Mouse (Mus musculus): ENCODE measurements around the gene Sipa1l2. TPM values are rescaled to one million over a fixed set of nuclear protein-coding genes. Genes with fewer than 3 reads are reported as not detected.

Sipa1l2 gene
- 0.78 TPM for polyA plus RNA-seq (2014; fragmentation: Illumina TruSeq; extraction: RNeasy Lipid Tissue Mini Kit (QIAGEN cat#74804); ENCODE audit: low replicate concordance)

DNA sequence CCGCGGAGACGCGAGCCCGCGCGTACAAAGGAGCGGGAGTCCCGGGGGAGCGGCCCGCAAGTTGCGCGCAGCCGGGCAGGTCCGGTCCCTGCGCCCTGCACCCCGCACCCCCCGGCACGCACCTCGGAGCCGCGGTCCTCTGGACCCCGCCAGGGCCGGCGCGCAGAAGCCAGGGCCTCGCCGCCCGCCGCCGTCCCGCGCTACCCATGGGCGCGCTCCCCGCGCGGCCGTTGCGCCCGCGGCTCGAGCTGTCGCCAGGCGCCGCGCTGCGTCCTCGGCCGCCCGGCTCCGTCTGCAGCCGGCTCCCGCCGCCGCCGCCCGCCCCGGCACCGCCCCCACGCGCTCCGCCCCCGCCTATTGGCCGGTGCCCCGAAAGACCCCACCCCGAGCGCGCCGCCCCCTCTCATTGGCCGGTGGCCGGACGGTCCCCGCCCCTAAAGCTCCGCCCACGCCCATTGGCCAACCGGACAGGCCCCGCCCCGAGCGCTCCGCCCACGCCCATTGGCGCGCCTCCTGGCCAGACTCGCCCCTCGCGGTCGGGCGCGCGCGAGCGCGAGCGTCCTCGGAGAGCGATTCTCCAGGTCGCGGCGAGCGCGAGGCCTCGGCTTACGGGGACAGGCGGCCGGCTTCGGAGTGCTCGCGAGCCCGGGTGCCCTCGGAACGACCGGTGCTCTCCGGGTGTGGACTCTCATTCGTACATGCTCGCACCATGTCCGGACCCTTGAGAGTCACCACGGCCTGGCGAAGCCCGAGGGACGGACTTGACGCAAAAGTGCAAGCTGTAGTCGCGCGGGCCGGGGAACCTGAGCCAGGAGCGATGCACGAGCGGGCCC lies at the start of gene Sipa1l2:
Gene Sipa1l2, minus strand, starts transcription at position 276 of the 833 bp plus-strand sequence.

Other genes with a start within 250 kb of the Sipa1l2 start
- 3.2 TPM for gene Map10, start 100.0 kb upstream of the Sipa1l2 start, polyA plus RNA-seq (2014; fragmentation: Illumina TruSeq; extraction: RNeasy Lipid Tissue Mini Kit (QIAGEN cat#74804); ENCODE audit: low replicate concordance)
- gene Ntpcr, start 160.2 kb upstream of the Sipa1l2 start, polyA plus RNA-seq (2014; fragmentation: Illumina TruSeq; extraction: RNeasy Lipid Tissue Mini Kit (QIAGEN cat#74804); ENCODE audit: low replicate concordance) = 5.1 TPM

Data from small intestine, adult 10 weeks (tissue).